Mouse (Mus musculus): ENCODE measurements around the gene Rps27rt. TPM values are rescaled to one million over a fixed set of nuclear protein-coding genes. Genes with fewer than 3 reads are reported as not detected.

The Rps27rt gene
- polyA plus RNA-seq, 1 experiment from 2014 or later, result 313 TPM

Other genes starting within 250 kb of the Rps27rt start
- 16.5 and 25.6 TPM in 2 replicates for gene Cmtm7, start 200.9 kb downstream of the Rps27rt start, polyA plus RNA-seq (2014; fragmentation: Nextera tagmentation; extraction: Ambion mirVana)
- gene Cmtm8, start 138.6 kb downstream of the Rps27rt start, polyA plus RNA-seq (2014; fragmentation: Nextera tagmentation; extraction: Ambion mirVana), result 8.7 and 9.5 TPM in 2 replicates
- 10.6 and 14.1 TPM in 2 replicates for gene Gpd1l, start 48.8 kb downstream of the Rps27rt start, polyA plus RNA-seq (2014; fragmentation: Nextera tagmentation; extraction: Ambion mirVana)
- gene Osbpl10, start 4.2 kb downstream of the Rps27rt start, polyA plus RNA-seq (2014; fragmentation: Nextera tagmentation; extraction: Ambion mirVana), result 1.4 and 1.7 TPM in 2 replicates

Measured in forebrain, embryonic 14.5 days (tissue).